9 mouse cellular contexts compared by ENCODE assay signal in genomic region chr10:127288328-127288799, GRCm38 (mm10). TPM values are rescaled to one million over a fixed set of nuclear protein-coding genes. Genes with fewer than 3 reads are reported as not detected.
DNase-seq lines count a peak whose midpoint lies in the region; ATAC-seq and TF ChIP-seq lines count a peak whose summit lies in the region.
"Had no signal": no experiment of that assay in that cellular context is flagged by ENCODE, and none has a peak within 500 bp of the region (broad histone marks: within the 10 kb centered on the region; RNA-seq: fewer than 3 reads in every experiment).

No protein-coding gene starts in this region.

- H3K4me2 ChIP-seq in liver, embryonic 14.5 days (ENCODE audit: low read depth): peak overlapping the region; percentile 90
- peak overlapping the region; percentile 91 for H3K4me2 ChIP-seq in neural tube, embryonic 14.5 days (ENCODE audit: low read depth, low read length)

- no peak for TF ChIP-seq EP300 in heart, adult 2 months (IDR thresholded peaks at IDR 0.05; ENCODE audit: insufficient read depth, low read depth, low read length)
- no peak for TF ChIP-seq EP300 in ES-Bruce4 (IDR thresholded peaks at IDR 0.05; ENCODE audit: insufficient read depth, low read depth, low read length)
- no peak for TF ChIP-seq EP300 in liver, embryonic 14.5 days (IDR thresholded peaks at IDR 0.05; ENCODE audit: low read depth)

- peaks cover 1% of the 10 kb centered on the region for H3K36me3 ChIP-seq in heart, adult 2 months (ENCODE audit: control insufficient read depth, insufficient read depth, low read length)
- H3K36me3 ChIP-seq in ES-Bruce4 (ENCODE audit: control insufficient read depth, insufficient read depth, low read length, poor library complexity, severe bottlenecking): peaks cover 8% of the 10 kb centered on the region
- H3K36me3 ChIP-seq in liver, embryonic 14.5 days (replicated peaks; ENCODE audit: control insufficient read depth, insufficient read depth, low read depth): peaks cover 38% of the 10 kb centered on the region
- H3K36me3 ChIP-seq in neural tube, embryonic 14.5 days (ENCODE audit: control insufficient read depth, insufficient read depth, low read length): peaks cover 32% of the 10 kb centered on the region

- no peak for DNase-seq in heart, adult 2 months
- no peak for DNase-seq in heart, adult 11 months
- DNase-seq in embryo, embryonic 11.5 days (ENCODE audit: low read depth, low spot score): peak; percentile 46
- no peak for DNase-seq in liver, embryonic 14.5 days (ENCODE audit: low read depth in 3 of 3, low spot score in 3 of 3)

- H3K79me2 ChIP-seq in heart, adult 2 months (replicated peaks; ENCODE audit: control insufficient read depth, insufficient read depth, low read length): no peaks in the 10 kb centered on the region

- peak overlapping the region; percentile 83 for H3K9ac ChIP-seq in heart, adult 2 months (ENCODE audit: low read depth, low read length)
- H3K9ac ChIP-seq in ES-Bruce4 (ENCODE audit: low read depth, poor library complexity, severe bottlenecking): peak overlapping the region; percentile 97
- peak overlapping the region; percentile 92 for H3K9ac ChIP-seq in liver, embryonic 14.5 days (replicated peaks)
- H3K9ac ChIP-seq in neural tube, embryonic 14.5 days (replicated peaks; ENCODE audit: low read depth, low read length): peak overlapping the region; percentile 84

- ATAC-seq in hematopoietic stem cell, adult 5-6 weeks (replicated peaks in 1 of 2; ENCODE audit: insufficient read depth in 1 of 2, low FRiP score in 2 of 2, low TSS enrichment in 1 of 2, low read depth in 1 of 2, poor library complexity in 2 of 2, severe bottlenecking in 2 of 2): peak; percentile 7 to 9; a peak in 3 of 4 replicates
- peak; percentile 5; the same call in 1 of the 2 replicates for ATAC-seq in liver, embryonic 14.5 days (ENCODE audit: insufficient read depth)
- peak; percentile 7 for ATAC-seq in neural tube, embryonic 14.5 days (ENCODE audit: low read depth)
- no peak for ATAC-seq in activated CD4-positive, CD25-positive, alpha-beta regulatory T cell, adult 4 months

- H3K4me1 ChIP-seq in heart, adult 2 months (ENCODE audit: control insufficient read depth, insufficient read depth, low read length): peaks cover 21% of the 10 kb centered on the region
- H3K4me1 ChIP-seq in ES-Bruce4 (ENCODE audit: control insufficient read depth, insufficient read depth, low read length): peaks cover 11% of the 10 kb centered on the region
- H3K4me1 ChIP-seq in liver, embryonic 14.5 days (replicated peaks; ENCODE audit: control insufficient read depth in 2 of 2, insufficient read depth in 2 of 2, low read length in 1 of 2): peaks cover 13 to 34% of the 10 kb centered on the region in 2 experiments
- peaks cover 44% of the 10 kb centered on the region for H3K4me1 ChIP-seq in neural tube, embryonic 14.5 days (ENCODE audit: control insufficient read depth, insufficient read depth, low read length)

- intact Hi-C loops in heart, adult 2 months (cut with DNase I): loop anchor here (1.0 kb wide), 1 partner anchor 22 kb away; the partner anchor contains the start of gene Dctn2

- peak overlapping the region; percentile 87 for H3K4me3 ChIP-seq in heart, adult 2 months
- H3K4me3 ChIP-seq in ES-Bruce4 (ENCODE audit: low read depth, low read length): peak overlapping the region; percentile 80
- H3K4me3 ChIP-seq in liver, embryonic 14.5 days (ENCODE audit: insufficient read depth in 1 of 2, low read depth in 2 of 2, low read length in 2 of 2): peak overlapping the region; percentile 78 to 87
- H3K4me3 ChIP-seq in neural tube, embryonic 14.5 days (ENCODE audit: low read depth, low read length): peak overlapping the region; percentile 64

- WGBS in heart, adult 2 months: 2% methylated on average over 23 of the region's 28 CpGs
- WGBS in liver, embryonic 14.5 days (ENCODE audit: insufficient replicate concordance): 1% methylated on average over 17 of the region's 28 CpGs
- WGBS in neural tube, embryonic 14.5 days: 0% methylated on average over 20 of the region's 28 CpGs

- H3K9me3 ChIP-seq in ES-Bruce4 (replicated peaks; ENCODE audit: control insufficient read depth, insufficient read depth, low read length, poor library complexity, severe bottlenecking): no peaks in the 10 kb centered on the region
- H3K9me3 ChIP-seq in liver, embryonic 14.5 days (ENCODE audit: control insufficient read depth, low read length): no peaks in the 10 kb centered on the region
- H3K9me3 ChIP-seq in neural tube, embryonic 14.5 days (ENCODE audit: control insufficient read depth, low read length): no peaks in the 10 kb centered on the region

- H3K27me3 ChIP-seq in heart, adult 2 months (ENCODE audit: control insufficient read depth, insufficient read depth, low read length): no peaks in the 10 kb centered on the region
- H3K27me3 ChIP-seq in ES-Bruce4 (ENCODE audit: control insufficient read depth, insufficient read depth, low read length, poor library complexity, severe bottlenecking): no peaks in the 10 kb centered on the region
- H3K27me3 ChIP-seq in liver, embryonic 14.5 days (ENCODE audit: control insufficient read depth, insufficient read depth, low read length): no peaks in the 10 kb centered on the region
- H3K27me3 ChIP-seq in neural tube, embryonic 14.5 days (ENCODE audit: control insufficient read depth, insufficient read depth, low read length): no peaks in the 10 kb centered on the region

- TF ChIP-seq CTCF in heart, adult 2 months (IDR thresholded peaks at IDR 0.05): no peak
- TF ChIP-seq CTCF in ES-Bruce4 (IDR thresholded peaks at IDR 0.05; ENCODE audit: low read depth, low read length): no peak
- no peak for TF ChIP-seq CTCF in liver, embryonic 14.5 days (IDR thresholded peaks at IDR 0.05; ENCODE audit: low read depth)

- peak overlapping the region; percentile 93 for H3K27ac ChIP-seq in heart, adult 2 months
- peak overlapping the region; percentile 23 for H3K27ac ChIP-seq in ES-Bruce4 (ENCODE audit: insufficient read depth, low read length)
- H3K27ac ChIP-seq in liver, embryonic 14.5 days: peak overlapping the region; percentile 99
- peak overlapping the region; percentile 96 for H3K27ac ChIP-seq in neural tube, embryonic 14.5 days (ENCODE audit: low read depth, low read length)

- TF ChIP-seq POLR2A in heart, adult 2 months (IDR thresholded peaks at IDR 0.05; ENCODE audit: insufficient read depth, low read depth, low read length): peak; percentile 45; the same call in 1 of the 2 replicates
- no peak for TF ChIP-seq POLR2A in ES-Bruce4 (IDR thresholded peaks at IDR 0.05; ENCODE audit: insufficient read depth, low read length)

RNA-seq across cellular contexts. Expression of gene Mbd6, which starts 0.5 kb away (rescaled TPM):
- 10 to 100 TPM; 19.2 to 20.4 TPM for total RNA-seq in heart, adult 2 months (2021)
- polyA plus RNA-seq in heart, adult 2 months (2012; rRNA removed): 15.8 and 22.3 TPM in 2 replicates
- 26.2 and 26.7 TPM in 2 replicates for polyA plus RNA-seq in ES-Bruce4 (2011; ENCODE audit: insufficient read depth, insufficient read length, low read depth, missing spikeins)
- total RNA-seq in hematopoietic stem cell, adult 5-6 weeks (2017): 5.9 and 6.3 TPM in 2 replicates
- polyA plus RNA-seq in liver, embryonic 14.5 days (2012; rRNA removed): 9.7 and 11.0 TPM in 2 replicates
- polyA plus RNA-seq in liver, embryonic 14.5 days (2014; fragmentation: Nextera tagmentation; extraction: Ambion mirVana): 5.6 and 6.2 TPM in 2 replicates
- 16.1 and 17.4 TPM in 2 replicates for polyA plus RNA-seq in neural tube, embryonic 14.5 days (2014; fragmentation: Nextera tagmentation; extraction: Ambion mirVana)
- 10 to 100 TPM in 1 of 2 experiments, 1 to 10 TPM in 1; 4.0 to 10.6 TPM for polyA plus RNA-seq in activated CD4-positive, CD25-positive, alpha-beta regulatory T cell, adult 4 months (2017; shearing (Covaris generic))

RNA-seq across cellular contexts. Expression of gene Dctn2, which starts 22.2 kb away (rescaled TPM):
- total RNA-seq in heart, adult 2 months (2021): 100 to 1,000 TPM; 123 to 135 TPM
- 139 and 167 TPM in 2 replicates for polyA plus RNA-seq in heart, adult 2 months (2012; rRNA removed)
- polyA plus RNA-seq in ES-Bruce4 (2011; ENCODE audit: insufficient read depth, insufficient read length, low read depth, missing spikeins): 124 and 125 TPM in 2 replicates
- total RNA-seq in hematopoietic stem cell, adult 5-6 weeks (2017): 85.8 and 96.8 TPM in 2 replicates
- 53.8 and 58.7 TPM in 2 replicates for polyA plus RNA-seq in liver, embryonic 14.5 days (2012; rRNA removed)
- polyA plus RNA-seq in liver, embryonic 14.5 days (2014; fragmentation: Nextera tagmentation; extraction: Ambion mirVana): 59.2 and 64.7 TPM in 2 replicates
- 298 and 305 TPM in 2 replicates for polyA plus RNA-seq in neural tube, embryonic 14.5 days (2014; fragmentation: Nextera tagmentation; extraction: Ambion mirVana)
- 10 to 100 TPM; 55.4 to 60.6 TPM for polyA plus RNA-seq in activated CD4-positive, CD25-positive, alpha-beta regulatory T cell, adult 4 months (2017; shearing (Covaris generic))

RNA-seq across cellular contexts. Expression of gene Mars, which starts 23.2 kb away (rescaled TPM):
- 10 to 100 TPM; 42.6 to 47.7 TPM for total RNA-seq in heart, adult 2 months (2021)
- polyA plus RNA-seq in heart, adult 2 months (2012; rRNA removed): 36.6 and 51.3 TPM in 2 replicates
- polyA plus RNA-seq in ES-Bruce4 (2011; ENCODE audit: insufficient read depth, insufficient read length, low read depth, missing spikeins): 129 and 136 TPM in 2 replicates
- 104 and 211 TPM in 2 replicates for total RNA-seq in hematopoietic stem cell, adult 5-6 weeks (2017)
- polyA plus RNA-seq in liver, embryonic 14.5 days (2012; rRNA removed): 53.6 and 63.4 TPM in 2 replicates
- polyA plus RNA-seq in liver, embryonic 14.5 days (2014; fragmentation: Nextera tagmentation; extraction: Ambion mirVana): 101 and 115 TPM in 2 replicates
- 117 and 123 TPM in 2 replicates for polyA plus RNA-seq in neural tube, embryonic 14.5 days (2014; fragmentation: Nextera tagmentation; extraction: Ambion mirVana)
- polyA plus RNA-seq in activated CD4-positive, CD25-positive, alpha-beta regulatory T cell, adult 4 months (2017; shearing (Covaris generic)): 10 to 100 TPM; 21.6 to 21.9 TPM

RNA-seq across cellular contexts. Expression of gene Kif5a, which starts 25.2 kb away (rescaled TPM):
- under 1 TPM; 0.34 to 0.45 TPM for total RNA-seq in heart, adult 2 months (2021)
- polyA plus RNA-seq in heart, adult 2 months (2012; rRNA removed): 1.3 and 2.2 TPM in 2 replicates
- polyA plus RNA-seq in ES-Bruce4 (2011; ENCODE audit: insufficient read depth, insufficient read length, low read depth, missing spikeins): 7.3 and 8.0 TPM in 2 replicates
- 0.94 and 1.5 TPM in 2 replicates for total RNA-seq in hematopoietic stem cell, adult 5-6 weeks (2017)
- 0.11 and 0.19 TPM in 2 replicates for polyA plus RNA-seq in liver, embryonic 14.5 days (2012; rRNA removed)
- 0.01 and 0.03 TPM in 2 replicates for polyA plus RNA-seq in liver, embryonic 14.5 days (2014; fragmentation: Nextera tagmentation; extraction: Ambion mirVana)
- 117 and 147 TPM in 2 replicates for polyA plus RNA-seq in neural tube, embryonic 14.5 days (2014; fragmentation: Nextera tagmentation; extraction: Ambion mirVana)
- under 1 TPM; 0.18 to 0.70 TPM for polyA plus RNA-seq in activated CD4-positive, CD25-positive, alpha-beta regulatory T cell, adult 4 months (2017; shearing (Covaris generic))
- total RNA-seq: neutrophil, adult 5-6 weeks had no signal

RNA-seq across cellular contexts. Expression of gene Arhgap9, which starts 33.4 kb away (rescaled TPM):
- total RNA-seq in heart, adult 2 months (2021): 1 to 10 TPM; 2.3 to 2.4 TPM
- polyA plus RNA-seq in heart, adult 2 months (2012; rRNA removed): 2.5 and 4.8 TPM in 2 replicates
- polyA plus RNA-seq in ES-Bruce4 (2011; ENCODE audit: insufficient read depth, insufficient read length, low read depth, missing spikeins): 8.5 and 9.1 TPM in 2 replicates
- 29.5 and 43.7 TPM in 2 replicates for total RNA-seq in hematopoietic stem cell, adult 5-6 weeks (2017)
- 7.3 and 8.8 TPM in 2 replicates for polyA plus RNA-seq in liver, embryonic 14.5 days (2012; rRNA removed)
- polyA plus RNA-seq in liver, embryonic 14.5 days (2014; fragmentation: Nextera tagmentation; extraction: Ambion mirVana): 12.4 and 13.4 TPM in 2 replicates
- 0.42 and 1.1 TPM in 2 replicates for polyA plus RNA-seq in neural tube, embryonic 14.5 days (2014; fragmentation: Nextera tagmentation; extraction: Ambion mirVana)
- 100 to 1,000 TPM; 125 TPM for polyA plus RNA-seq in activated CD4-positive, CD25-positive, alpha-beta regulatory T cell, adult 4 months (2017; shearing (Covaris generic))

Comparison
In these comparisons a context has a peak if more than half of its experiments do, and no peak if none do; other contexts are left out.
1. H3K27ac ChIP-seq: peak in every context shown above with its lines; median percentile 99 in liver, embryonic 14.5 days; 96 in neural tube, embryonic 14.5 days; 93 in heart, adult 2 months; 23 in ES-Bruce4.